Mouse (Mus musculus): Measurements from ENCODE around the gene Armc5. TPM values are rescaled to one million over a fixed set of nuclear protein-coding genes. Genes with fewer than 3 reads are reported as not detected.

Armc5 gene
- total and polyA plus RNA-seq, 3 experiments = 14.6 to 23.7 TPM; not detected in 1

- Histone ChIP-seq H3K9me3 (replicated peaks; ENCODE audit: insufficient read depth, low read length) (no peaks in the 10 kb centered on the region), H3K4me1 (ENCODE audit: control insufficient read depth in 1 of 2, insufficient read depth in 2 of 2, low read length in 2 of 2) (peaks cover 0 to 6% of the 10 kb centered on the region in 2 experiments; a peak in 1 of 4 replicates), H3K4me3 (ENCODE audit: control insufficient read depth in 1 of 2, insufficient read depth in 1 of 2, low read depth in 2 of 2, low read length in 2 of 2) (no peak overlapping the region), H3K36me3 (ENCODE audit: control insufficient read depth in 1 of 2, insufficient read depth in 2 of 2, low read length in 2 of 2) (peaks cover 0 to 3% of the 10 kb centered on the region in 2 experiments; a peak in 2 of 4 replicates), H3K9ac (ENCODE audit: control insufficient read depth, low read depth, low read length, poor library complexity, severe bottlenecking) (no peak overlapping the region), H3K79me2 (ENCODE audit: control insufficient read depth, insufficient read depth, low read length, poor library complexity) (peaks cover 2% of the 10 kb centered on the region; the same call in 1 of the 2 replicates), H3K27me3 (ENCODE audit: control insufficient read depth in 1 of 2, insufficient read depth in 2 of 2, low read length in 2 of 2) (no peaks in the 10 kb centered on the region), H3K27ac (ENCODE audit: control insufficient read depth, low read depth, low read length) (no peak overlapping the region)
- no peak for DNase-seq (ENCODE audit: low read depth, low spot score)
- TF ChIP-seq MYB (IDR thresholded peaks at IDR 0.05; ENCODE audit: low read depth, low read length) = no peak
- TF ChIP-seq HCFC1 (IDR thresholded peaks at IDR 0.05; ENCODE audit: low read depth, low read length) = no peak
- no peak for TF ChIP-seq MAZ (IDR thresholded peaks at IDR 0.05; ENCODE audit: low read depth, low read length)
- TF ChIP-seq TAL1 (IDR thresholded peaks at IDR 0.05; ENCODE audit: low read length) = no peak
- TF ChIP-seq POLR2A (IDR thresholded peaks at IDR 0.05; ENCODE audit: control insufficient read depth in 1 of 2, insufficient read depth in 1 of 2, low read depth in 1 of 2, low read length in 2 of 2, poor library complexity in 1 of 2) = no peak
- TF ChIP-seq NELFE (IDR thresholded peaks at IDR 0.05; ENCODE audit: low read depth, low read length) = no peak
- TF ChIP-seq ZKSCAN1 (IDR thresholded peaks at IDR 0.05; ENCODE audit: low read depth, low read length) = no peak
- no peak for TF ChIP-seq MAFK (IDR thresholded peaks at IDR 0.05; ENCODE audit: borderline replicate concordance, low read depth, low read length)
- no peak for TF ChIP-seq BHLHE40 (IDR thresholded peaks at IDR 0.05; ENCODE audit: borderline replicate concordance, low read depth, low read length)
- TF ChIP-seq GABPA (IDR thresholded peaks at IDR 0.05; ENCODE audit: low read depth, low read length) = no peak
- no peak for TF ChIP-seq ZMIZ1 (IDR thresholded peaks at IDR 0.05; ENCODE audit: low read depth, low read length)
- TF ChIP-seq JUND (IDR thresholded peaks at IDR 0.05; ENCODE audit: low read depth, low read length) = no peak
- TF ChIP-seq MAX (IDR thresholded peaks at IDR 0.05; ENCODE audit: low read length) = no peak
- no peak for TF ChIP-seq GATA1 (IDR thresholded peaks at IDR 0.05; ENCODE audit: low read depth, low read length)
Observed at GRCm38 (mm10) chr7:128243921-128244320, 6.8 kb downstream of the Armc5 start.

GRCm38 (mm10) chr7:128244410-128245025 lies 7.4 kb downstream of the Armc5 start:
- no peak overlapping the region for H3K9ac ChIP-seq (ENCODE audit: control insufficient read depth, low read depth, low read length, poor library complexity, severe bottlenecking)
- no peak overlapping the region for H3K4me3 ChIP-seq (ENCODE audit: control insufficient read depth in 1 of 2, insufficient read depth in 1 of 2, low read depth in 2 of 2, low read length in 2 of 2)
- H3K27me3 ChIP-seq (ENCODE audit: control insufficient read depth in 1 of 2, insufficient read depth in 2 of 2, low read length in 2 of 2) = no peaks in the 10 kb centered on the region
- H3K79me2 ChIP-seq (ENCODE audit: control insufficient read depth, insufficient read depth, low read length, poor library complexity) = no peaks in the 10 kb centered on the region
- no peak overlapping the region for H3K27ac ChIP-seq (ENCODE audit: control insufficient read depth, low read depth, low read length)
- no peak for DNase-seq (ENCODE audit: low read depth, low spot score)
- peaks cover 0 to under 1% of the 10 kb centered on the region in 2 experiments; a peak in 1 of 4 replicates for H3K4me1 ChIP-seq (ENCODE audit: control insufficient read depth in 1 of 2, insufficient read depth in 2 of 2, low read length in 2 of 2)
- H3K9me3 ChIP-seq (replicated peaks; ENCODE audit: insufficient read depth, low read length) = no peaks in the 10 kb centered on the region
- H3K36me3 ChIP-seq (ENCODE audit: control insufficient read depth in 1 of 2, insufficient read depth in 2 of 2, low read length in 2 of 2) = no peaks in the 10 kb centered on the region
- TF ChIP-seq HCFC1 (IDR thresholded peaks at IDR 0.05; ENCODE audit: low read depth, low read length) (no peak), MEF2A (IDR thresholded peaks at IDR 0.05; ENCODE audit: extremely low read depth, insufficient replicate concordance, low read depth, low read length, poor library complexity, severe bottlenecking) (no peak), MYC (IDR thresholded peaks at IDR 0.05; ENCODE audit: low read depth, low read length) (no peak), GATA1 (IDR thresholded peaks at IDR 0.05; ENCODE audit: low read depth, low read length) (no peak), NELFE (IDR thresholded peaks at IDR 0.05; ENCODE audit: low read depth, low read length) (no peak), TAL1 (IDR thresholded peaks at IDR 0.05; ENCODE audit: low read length) (no peak), CTCF (IDR thresholded peaks at IDR 0.05 in 2 of 3, conservative IDR thresholded peaks at IDR 0.05 in 1 of 3; ENCODE audit: control insufficient read depth in 1 of 3, insufficient read depth in 1 of 3, low read depth in 2 of 3, low read length in 3 of 3, poor library complexity in 1 of 3, severe bottlenecking in 1 of 3) (no peak), MAFK (IDR thresholded peaks at IDR 0.05; ENCODE audit: borderline replicate concordance, low read depth, low read length) (no peak), ZC3H11A (IDR thresholded peaks at IDR 0.05; ENCODE audit: low read depth, low read length) (no peak), ZNF384 (IDR thresholded peaks at IDR 0.05; ENCODE audit: low read depth, low read length) (no peak), TBP (IDR thresholded peaks at IDR 0.05; ENCODE audit: low read depth, low read length) (no peak)

All from MEL (cell line).